Mouse (Mus musculus): Measurements from ENCODE around the gene Pfkl. TPM values are rescaled to one million over a fixed set of nuclear protein-coding genes. Genes with fewer than 3 reads are reported as not detected.
"Not testable (repeated sequence)": the region's sequence is repeated elsewhere in the genome, so short reads cannot be mapped to it uniquely, and the experiment has no call there.

The Pfkl gene
- polyA plus RNA-seq, 1 experiment = 32.1 TPM

DNA sequence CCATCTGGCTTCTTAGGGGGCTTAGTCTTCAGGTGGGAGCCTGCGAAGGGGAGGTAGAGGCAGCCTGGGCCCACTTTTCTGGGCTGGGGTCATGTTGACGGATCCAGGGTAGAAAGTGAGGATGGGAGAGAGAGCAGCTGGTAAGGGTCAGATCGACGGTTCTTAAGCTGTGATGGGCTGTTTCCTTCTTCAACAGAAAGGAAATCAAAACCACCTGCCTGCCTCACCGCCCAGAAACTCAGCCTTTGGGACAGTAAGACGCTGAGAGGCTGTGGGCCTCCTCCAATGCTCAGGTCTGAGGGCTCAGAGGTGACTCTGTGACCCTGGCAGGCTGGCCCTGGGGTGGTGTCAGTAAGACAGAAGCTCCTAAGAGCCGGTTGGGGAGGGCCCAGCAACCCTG is 32.2 kb upstream of the Pfkl start:
- Histone ChIP-seq H3K4me3 (ENCODE audit: insufficient read depth, low read length) (no peak overlapping the region), H3K27ac (ENCODE audit: insufficient read depth, low read depth, low read length) (no peak overlapping the region), H3K4me1 (ENCODE audit: control insufficient read depth, insufficient read depth, low read length) (0 out of 2 replicates have a peak, but pooled peaks cover 2% of the 10 kb centered on the region)
- TF ChIP-seq POLR2A (IDR thresholded peaks at IDR 0.05; ENCODE audit: borderline replicate concordance, low read depth, low read length) (no peak), CTCF (IDR thresholded peaks at IDR 0.05; ENCODE audit: low read depth, low read length) (no peak)

DNA sequence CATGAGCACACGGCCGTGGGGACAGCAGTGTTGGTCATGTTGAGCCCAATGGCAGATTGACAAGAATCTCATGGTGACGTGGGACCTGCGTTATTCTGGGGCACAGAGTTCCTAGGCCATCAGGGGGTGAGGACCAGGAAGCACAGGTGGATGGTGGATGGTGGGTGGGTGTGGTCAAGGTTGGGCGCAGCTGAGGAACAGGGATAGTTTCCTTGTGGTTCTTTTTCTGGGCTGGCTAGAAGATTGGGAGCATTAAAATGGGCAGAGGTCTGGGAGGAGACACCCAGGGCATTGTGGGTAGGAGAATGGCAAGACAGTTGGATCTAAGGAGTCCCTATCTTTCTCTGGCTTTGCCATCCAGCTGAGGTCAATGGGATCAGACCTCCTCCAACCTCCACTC is 31.8 kb upstream of the Pfkl start, which contains the start of gene Dnmt3l:
Gene Dnmt3l (plus strand): TSS at position 301 of the 400 bp plus-strand sequence.
- TF ChIP-seq CTCF (IDR thresholded peaks at IDR 0.05; ENCODE audit: low read depth, low read length) (no peak), POLR2A (IDR thresholded peaks at IDR 0.05; ENCODE audit: borderline replicate concordance, low read depth, low read length) (no peak)
- no peak within 1 kb of the TSS for H3K27ac ChIP-seq (ENCODE audit: insufficient read depth, low read depth, low read length)
- H3K4me1 ChIP-seq (ENCODE audit: control insufficient read depth, insufficient read depth, low read length) = 0 out of 2 replicates have a peak, but pooled peaks cover 2% of the 10 kb centered on the region
- H3K4me3 ChIP-seq (ENCODE audit: insufficient read depth, low read length) = no peak within 1 kb of the TSS

- Histone ChIP-seq H3K4me1 (ENCODE audit: control insufficient read depth, insufficient read depth, low read length) (peaks cover 2% of the 10 kb centered on the region; the same call in 1 of the 2 replicates), H3K4me3 (ENCODE audit: insufficient read depth, low read length) (no peak overlapping the region), H3K27ac (ENCODE audit: insufficient read depth, low read depth, low read length) (no peak overlapping the region)
- TF ChIP-seq POLR2A (IDR thresholded peaks at IDR 0.05; ENCODE audit: borderline replicate concordance, low read depth, low read length) (no peak), CTCF (IDR thresholded peaks at IDR 0.05; ENCODE audit: low read depth, low read length) (no peak)
Observed at GRCm38 (mm10) chr10:78037139-78037538, 27.3 kb upstream of the Pfkl start.

- H3K27ac ChIP-seq (ENCODE audit: insufficient read depth, low read depth, low read length) = no peak overlapping the region
- peaks cover 6% of the 10 kb centered on the region for H3K4me1 ChIP-seq (ENCODE audit: control insufficient read depth, insufficient read depth, low read length)
- no peak overlapping the region for H3K4me3 ChIP-seq (ENCODE audit: insufficient read depth, low read length)
- TF ChIP-seq POLR2A (IDR thresholded peaks at IDR 0.05; ENCODE audit: borderline replicate concordance, low read depth, low read length) = no peak
- TF ChIP-seq CTCF (IDR thresholded peaks at IDR 0.05; ENCODE audit: low read depth, low read length) = no peak
Observed at GRCm38 (mm10) chr10:78031987-78032386, 22.1 kb upstream of the Pfkl start.

DNA sequence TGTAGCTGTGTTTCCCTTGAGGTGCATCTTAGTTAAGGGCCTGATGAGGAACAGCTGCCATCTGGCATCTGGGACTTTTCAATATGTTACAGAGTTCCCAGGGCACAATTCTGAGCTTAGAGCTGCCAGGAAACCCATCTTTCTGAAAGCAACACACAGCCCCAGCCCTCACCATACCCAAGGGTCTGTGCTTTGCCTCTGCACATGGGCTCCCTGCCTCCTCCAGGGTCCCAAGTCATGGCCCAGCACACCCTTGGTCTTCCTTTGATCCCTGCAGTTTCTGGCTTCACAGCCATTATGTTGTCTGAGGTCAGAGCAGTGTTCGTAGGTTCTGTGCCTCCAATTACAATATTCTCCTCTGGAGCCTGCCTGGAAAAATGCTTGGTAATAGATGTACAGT is 19.2 kb upstream of the Pfkl start:
- no peak overlapping the region for H3K4me3 ChIP-seq (ENCODE audit: insufficient read depth, low read length)
- H3K27ac ChIP-seq (ENCODE audit: insufficient read depth, low read depth, low read length) = no peak overlapping the region
- H3K4me1 ChIP-seq (ENCODE audit: control insufficient read depth, insufficient read depth, low read length) = peaks cover 6% of the 10 kb centered on the region
- TF ChIP-seq CTCF (IDR thresholded peaks at IDR 0.05; ENCODE audit: low read depth, low read length) (no peak), POLR2A (IDR thresholded peaks at IDR 0.05; ENCODE audit: borderline replicate concordance, low read depth, low read length) (no peak)

GRCm38 (mm10) chr10:78028129-78028528 is 18.2 kb upstream of the Pfkl start:
- TF ChIP-seq CTCF (IDR thresholded peaks at IDR 0.05; ENCODE audit: low read depth, low read length) (peak; percentile 34; the same call in 1 of the 2 replicates), POLR2A (IDR thresholded peaks at IDR 0.05; ENCODE audit: borderline replicate concordance, low read depth, low read length) (no peak)
- H3K4me1 ChIP-seq (ENCODE audit: control insufficient read depth, insufficient read depth, low read length) = peaks cover 6% of the 10 kb centered on the region
- H3K4me3 ChIP-seq (ENCODE audit: insufficient read depth, low read length) = no peak overlapping the region
- no peak overlapping the region for H3K27ac ChIP-seq (ENCODE audit: insufficient read depth, low read depth, low read length)

GRCm38 (mm10) chr10:78025453-78025852 is 15.6 kb upstream of the Pfkl start:
- not testable (repeated sequence) for H3K27ac ChIP-seq (ENCODE audit: insufficient read depth, low read depth, low read length); H3K4me1 ChIP-seq (ENCODE audit: control insufficient read depth, insufficient read depth, low read length); H3K4me3 ChIP-seq (ENCODE audit: insufficient read depth, low read length)

DNA sequence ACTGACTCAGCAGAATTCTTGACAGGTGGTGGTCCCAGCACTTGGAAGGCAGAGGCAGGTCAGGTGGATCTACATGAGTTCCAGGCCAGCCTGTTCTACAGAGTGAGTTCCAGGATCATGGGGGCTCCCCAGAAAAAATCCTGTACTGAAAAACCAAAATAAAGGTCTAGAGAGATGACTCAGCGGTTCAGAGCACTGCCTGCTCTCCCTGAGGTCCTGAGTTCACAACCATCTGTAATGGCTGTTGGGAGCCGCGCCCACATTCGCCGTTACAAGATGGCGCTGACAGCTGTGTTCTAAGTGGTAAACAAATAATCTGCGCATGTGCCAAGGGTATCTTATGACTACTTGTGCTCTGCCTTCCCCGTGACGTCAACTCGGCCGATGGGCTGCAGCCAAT is 10.1 kb upstream of the Pfkl start:
- H3K4me3 ChIP-seq (ENCODE audit: insufficient read depth, low read length); H3K27ac ChIP-seq (ENCODE audit: insufficient read depth, low read depth, low read length): not testable (repeated sequence)

GRCm38 (mm10) chr10:78019291-78019690 is 9.4 kb upstream of the Pfkl start:
- Histone ChIP-seq H3K27ac (ENCODE audit: insufficient read depth, low read depth, low read length) (no peak overlapping the region), H3K4me3 (ENCODE audit: insufficient read depth, low read length) (no peak overlapping the region), H3K4me1 (ENCODE audit: control insufficient read depth, insufficient read depth, low read length) (peaks cover 17% of the 10 kb centered on the region)
- TF ChIP-seq POLR2A (IDR thresholded peaks at IDR 0.05; ENCODE audit: borderline replicate concordance, low read depth, low read length) (no peak), CTCF (IDR thresholded peaks at IDR 0.05; ENCODE audit: low read depth, low read length) (no peak)

More for the DNA sequence above, 10.1 kb upstream of the Pfkl start:
- peaks cover 14% of the 10 kb centered on the region for H3K4me1 ChIP-seq (ENCODE audit: control insufficient read depth, insufficient read depth, low read length)

GRCm38 (mm10) chr10:78018797-78019203 is 8.9 kb upstream of the Pfkl start:
- Histone ChIP-seq H3K4me3 (ENCODE audit: insufficient read depth, low read length) (peak overlapping the region; percentile 42), H3K4me1 (ENCODE audit: control insufficient read depth, insufficient read depth, low read length) (peaks cover 17% of the 10 kb centered on the region), H3K27ac (ENCODE audit: insufficient read depth, low read depth, low read length) (no peak overlapping the region)
- peak; percentile 90 for TF ChIP-seq CTCF (IDR thresholded peaks at IDR 0.05; ENCODE audit: low read depth, low read length)
- TF ChIP-seq POLR2A (IDR thresholded peaks at IDR 0.05; ENCODE audit: borderline replicate concordance, low read depth, low read length) = no peak

DNA sequence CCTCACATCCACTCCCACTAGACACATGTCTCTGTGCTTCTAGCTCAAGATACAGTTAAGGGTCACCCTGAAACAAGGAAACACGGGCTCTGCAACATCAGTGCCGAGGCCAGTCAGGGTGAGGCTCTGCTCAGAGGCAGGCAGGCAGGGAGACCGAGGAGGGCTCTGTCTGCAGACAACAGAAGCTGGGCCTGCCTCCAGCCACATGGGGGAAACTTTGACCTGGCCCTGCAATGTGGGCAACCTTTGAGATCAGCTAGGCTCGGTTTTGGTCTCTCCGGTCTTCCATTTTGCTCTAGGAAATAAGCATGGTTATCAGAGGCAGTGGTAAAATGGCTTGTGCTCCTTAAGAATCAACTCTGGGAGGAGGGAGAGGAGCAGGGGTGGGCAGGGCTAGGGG is 6.5 kb upstream of the Pfkl start:
- TF ChIP-seq CTCF (IDR thresholded peaks at IDR 0.05; ENCODE audit: low read depth, low read length) (no peak), POLR2A (IDR thresholded peaks at IDR 0.05; ENCODE audit: borderline replicate concordance, low read depth, low read length) (no peak)
- Histone ChIP-seq H3K4me1 (ENCODE audit: control insufficient read depth, insufficient read depth, low read length) (peaks cover 17% of the 10 kb centered on the region), H3K4me3 (ENCODE audit: insufficient read depth, low read length) (no peak overlapping the region), H3K27ac (ENCODE audit: insufficient read depth, low read depth, low read length) (no peak overlapping the region)
